In the genomic region with DNA sequence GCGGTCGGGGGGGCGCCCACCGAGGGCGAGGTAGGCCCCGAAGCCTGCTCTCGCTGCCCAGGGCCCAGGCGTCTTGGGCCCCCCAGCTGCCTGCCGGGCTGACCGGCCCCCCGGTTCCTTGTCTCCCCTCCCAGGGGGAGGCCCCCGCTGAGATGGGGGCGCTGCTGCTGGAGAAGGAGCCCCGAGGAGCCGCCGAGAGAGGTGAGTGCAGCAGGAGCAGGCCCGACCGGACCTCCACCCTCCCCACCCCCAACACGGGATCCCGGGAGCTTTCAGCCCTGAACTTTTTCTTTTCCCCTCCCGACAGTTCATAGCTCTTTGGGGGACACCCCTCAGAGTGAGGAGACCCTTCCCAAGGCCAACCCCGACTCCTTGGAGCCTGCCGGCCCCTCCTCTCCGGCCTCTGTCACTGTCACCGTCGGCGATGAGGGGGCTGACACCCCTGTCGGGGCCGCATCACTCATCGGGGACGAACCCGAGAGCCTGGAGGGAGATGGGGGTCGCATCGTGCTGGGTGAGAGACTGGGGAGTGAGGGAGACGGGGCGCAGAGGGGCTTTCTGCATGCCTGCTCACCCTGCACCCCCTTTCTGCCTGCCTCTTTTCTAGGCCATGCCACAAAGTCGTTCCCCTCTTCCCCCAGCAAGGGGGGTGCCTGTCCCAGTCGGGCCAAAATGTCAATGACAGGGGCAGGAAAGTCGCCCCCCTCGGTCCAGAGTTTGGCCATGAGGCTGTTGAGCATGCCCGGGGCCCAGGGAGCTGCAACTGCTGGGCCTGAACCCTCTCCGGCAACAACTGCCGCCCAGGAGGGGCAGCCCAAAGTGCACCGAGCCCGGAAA, we compare ENCODE assay signal across 8 mouse cellular contexts. TPM values are rescaled to one million over a fixed set of nuclear protein-coding genes. Genes with fewer than 3 reads are reported as not detected.
DNase-seq lines count a peak whose midpoint lies in the region; ATAC-seq and TF ChIP-seq lines count a peak whose summit lies in the region.

No protein-coding gene starts in this region.

- no peak for TF ChIP-seq EP300 in lung, postnatal 0 days (IDR thresholded peaks at IDR 0.05)

- TF ChIP-seq CTCF in lung, postnatal 0 days (IDR thresholded peaks at IDR 0.05): no peak

- no peaks in the 10 kb centered on the region for H3K27me3 ChIP-seq in heart, embryonic 11.5 days (ENCODE audit: control insufficient read depth, insufficient read depth, low read length)
- H3K27me3 ChIP-seq in lung, postnatal 0 days (replicated peaks; ENCODE audit: insufficient read depth, low read length): no peaks in the 10 kb centered on the region

- peaks cover 11 to 17% of the 10 kb centered on the region in 2 experiments; a peak in 3 of 4 replicates for H3K4me1 ChIP-seq in ES-E14 (ENCODE audit: control insufficient read depth in 2 of 2, insufficient read depth in 2 of 2, low read length in 2 of 2, poor library complexity in 1 of 2)
- peaks cover 24% of the 10 kb centered on the region; the same call in 1 of the 2 replicates for H3K4me1 ChIP-seq in heart, embryonic 11.5 days (ENCODE audit: control insufficient read depth, insufficient read depth, low read length)
- H3K4me1 ChIP-seq in lung, postnatal 0 days (ENCODE audit: insufficient read depth, low read depth, low read length): no peaks in the 10 kb centered on the region

- under 1% methylated on average over 39 of the region's 45 CpGs for WGBS in heart, embryonic 11.5 days (ENCODE audit: insufficient replicate concordance)
- 2% methylated on average over 30 of the region's 45 CpGs for WGBS in lung, postnatal 0 days

- H3K9ac ChIP-seq in ES-E14 (ENCODE audit: insufficient read depth, low read depth, low read length, poor library complexity, severe bottlenecking): peak overlapping the region; percentile 70
- H3K9ac ChIP-seq in heart, embryonic 11.5 days (ENCODE audit: low read depth, low read length): peak overlapping the region; percentile 98
- peak overlapping the region; percentile 85 for H3K9ac ChIP-seq in lung, postnatal 0 days (replicated peaks; ENCODE audit: low read depth)

- no peak for ATAC-seq in heart, embryonic 11.5 days (replicated peaks; ENCODE audit: insufficient number of reproducible peaks, low FRiP score, low TSS enrichment)
- no peak for ATAC-seq in lung, postnatal 0 days

- no peaks in the 10 kb centered on the region for H3K9me3 ChIP-seq in ES-E14 (ENCODE audit: control insufficient read depth, insufficient read depth, low read depth, low read length)
- H3K9me3 ChIP-seq in heart, embryonic 11.5 days (replicated peaks; ENCODE audit: control insufficient read depth, low read length): no peaks in the 10 kb centered on the region
- no peaks in the 10 kb centered on the region for H3K9me3 ChIP-seq in lung, postnatal 0 days (ENCODE audit: low read length)

- peak; percentile 53 to 62 for DNase-seq in B cell, adult 2 months
- DNase-seq in ES-E14 (ENCODE audit: low read depth, low spot score): no peak
- peak; percentile 28 to 33 for DNase-seq in cerebellum, postnatal 36 days
- DNase-seq in kidney, postnatal 10 days: peak; percentile 71
- peak; percentile 38 for DNase-seq in lung, postnatal 0 days (ENCODE audit: low spot score)
- peak; percentile 44 for DNase-seq in right cerebral cortex, postnatal 4 days
- no peak for DNase-seq in c-Kit-positive CD71-positive TER-119-positive erythroid progenitor cells, embryonic 14.5 days (ENCODE audit: low spot score)

- peak overlapping the region; percentile 75 to 97 for H3K4me3 ChIP-seq in ES-E14 (ENCODE audit: insufficient read depth in 1 of 2, low read depth in 1 of 2, low read length in 2 of 2, poor library complexity in 1 of 2, severe bottlenecking in 1 of 2)
- peak overlapping the region; percentile 78 for H3K4me3 ChIP-seq in heart, embryonic 11.5 days (ENCODE audit: low read depth, low read length)
- peak overlapping the region; percentile 91 for H3K4me3 ChIP-seq in lung, postnatal 0 days (ENCODE audit: low read depth, low read length)

- H3K36me3 ChIP-seq in ES-E14 (ENCODE audit: control insufficient read depth, insufficient read depth, low read length, poor library complexity, severe bottlenecking): peaks cover 7% of the 10 kb centered on the region
- H3K36me3 ChIP-seq in heart, embryonic 11.5 days (ENCODE audit: control insufficient read depth, insufficient read depth, low read length): peaks cover 15% of the 10 kb centered on the region
- H3K36me3 ChIP-seq in lung, postnatal 0 days (ENCODE audit: insufficient read depth, low read length): no peaks in the 10 kb centered on the region

- H3K27ac ChIP-seq in ES-E14 (ENCODE audit: insufficient read depth, low read depth, low read length, poor library complexity, severe bottlenecking): no peak overlapping the region
- H3K27ac ChIP-seq in heart, embryonic 11.5 days (ENCODE audit: low read depth, low read length): peak overlapping the region; percentile 90
- H3K27ac ChIP-seq in lung, postnatal 0 days (ENCODE audit: low read length): peak overlapping the region; percentile 92

- in situ Hi-C loops in ES-E14 (cut with MboI; ENCODE audit: low sequenced_read_pairs in 2 of 2, unreplicated experiment in 2 of 2): no loop called here

- H3K4me2 ChIP-seq in heart, embryonic 11.5 days: peak overlapping the region; percentile 93
- H3K4me2 ChIP-seq in lung, postnatal 0 days (replicated peaks; ENCODE audit: low read depth, low read length): peak overlapping the region; percentile 86

TF ChIP-seq in ES-E14, 5 proteins besides CTCF, POLR2A, EP300 and RAD21:
- TF ChIP-seq HCFC1 (IDR thresholded peaks at IDR 0.05; ENCODE audit: borderline replicate concordance, insufficient read depth, low read length) (no peak), ZC3H11A (IDR thresholded peaks at IDR 0.05; ENCODE audit: borderline replicate concordance, low read depth, low read length) (no peak), CHD2 (IDR thresholded peaks at IDR 0.05; ENCODE audit: low read depth, low read length) (no peak)

RNA-seq across cellular contexts. Expression of a gene that starts 1.0 kb away (rescaled TPM):
- total RNA-seq in ES-E14 (2012; rRNA removed): 124 and 147 TPM in 2 replicates
- polyA plus RNA-seq in heart, embryonic 11.5 days (2014; fragmentation: Nextera tagmentation; extraction: Ambion mirVana): 32.4 and 42.3 TPM in 2 replicates
- 28.7 and 35.6 TPM in 2 replicates for polyA plus RNA-seq in lung, postnatal 0 days (2015; fragmentation: Nextera tagmentation; extraction: Ambion mirVana)

RNA-seq across cellular contexts. Expression of a gene that starts 1.2 kb away (rescaled TPM):
- 5.0 TPM in 2 replicates for total RNA-seq in ES-E14 (2012; rRNA removed)
- polyA plus RNA-seq in heart, embryonic 11.5 days (2014; fragmentation: Nextera tagmentation; extraction: Ambion mirVana): 0.70 and 0.94 TPM in 2 replicates
- 11.7 and 13.6 TPM in 2 replicates for polyA plus RNA-seq in lung, postnatal 0 days (2015; fragmentation: Nextera tagmentation; extraction: Ambion mirVana)

RNA-seq across cellular contexts. Expression of a gene that starts 15.0 kb away (rescaled TPM):
- total RNA-seq in ES-E14 (2012; rRNA removed): 5.5 and 8.7 TPM in 2 replicates
- polyA plus RNA-seq in heart, embryonic 11.5 days (2014; fragmentation: Nextera tagmentation; extraction: Ambion mirVana): 0.10 and 0.13 TPM in 2 replicates
- 7.0 and 7.3 TPM in 2 replicates for polyA plus RNA-seq in lung, postnatal 0 days (2015; fragmentation: Nextera tagmentation; extraction: Ambion mirVana)

RNA-seq across cellular contexts. Expression of a gene that starts 17.4 kb away (rescaled TPM):
- total RNA-seq in ES-E14 (2012; rRNA removed): 0.31 TPM in 1 of 2 replicates, not detected in the other
- not detected in 2 replicates for polyA plus RNA-seq in heart, embryonic 11.5 days (2014; fragmentation: Nextera tagmentation; extraction: Ambion mirVana)
- not detected in 2 replicates for polyA plus RNA-seq in lung, postnatal 0 days (2015; fragmentation: Nextera tagmentation; extraction: Ambion mirVana)

RNA-seq across cellular contexts. Expression of a gene that starts 20.0 kb away (rescaled TPM):
- 9.4 and 11.5 TPM in 2 replicates for total RNA-seq in ES-E14 (2012; rRNA removed)
- 0.52 and 0.59 TPM in 2 replicates for polyA plus RNA-seq in heart, embryonic 11.5 days (2014; fragmentation: Nextera tagmentation; extraction: Ambion mirVana)
- 0.89 and 0.99 TPM in 2 replicates for polyA plus RNA-seq in lung, postnatal 0 days (2015; fragmentation: Nextera tagmentation; extraction: Ambion mirVana)

Comparison
In these comparisons a context has a peak if more than half of its experiments do, and no peak if none do; other contexts are left out.
1. DNase-seq: peak in B cell, adult 2 months (2 of 2), cerebellum, postnatal 36 days (2 of 2), kidney, postnatal 10 days (single experiment), lung, postnatal 0 days (single experiment) and right cerebral cortex, postnatal 4 days (single experiment); none in ES-E14 (single experiment) and c-Kit-positive CD71-positive TER-119-positive erythroid progenitor cells, embryonic 14.5 days (single experiment).
2. Peak in every context shown above with its lines, with median percentiles within 50 percentile points of each other: H3K4me3 ChIP-seq and H3K9ac ChIP-seq.